Mouse (Mus musculus): Measurements from ENCODE around the gene Fsip1. TPM values are rescaled to one million over a fixed set of nuclear protein-coding genes. Genes with fewer than 3 reads are reported as not detected.

The Fsip1 gene
- polyA plus RNA-seq, 1 experiment from 2014 or later: 2.0 TPM

GRCm38 (mm10) chr2:118127516-118128288 is 129.1 kb downstream of the Fsip1 start:
- peaks cover 7% of the 10 kb centered on the region; the same call in 1 of the 2 replicates for H3K4me1 ChIP-seq (replicated peaks; ENCODE audit: control insufficient read depth, insufficient read depth, low read length)
- peak; percentile 50 for ATAC-seq (ENCODE audit: low read depth)
- no peak overlapping the region for H3K4me3 ChIP-seq (ENCODE audit: low read length)
- H3K36me3 ChIP-seq (ENCODE audit: control insufficient read depth, insufficient read depth, low read length): peaks cover 23% of the 10 kb centered on the region
- H3K9ac ChIP-seq (ENCODE audit: low read length): no peak overlapping the region
- no peaks in the 10 kb centered on the region for H3K27me3 ChIP-seq (ENCODE audit: control insufficient read depth, insufficient read depth, low read depth, low read length)
- WGBS: 53% methylated on average over 5 of the region's 5 CpGs
- no peak overlapping the region for H3K4me2 ChIP-seq (ENCODE audit: low read depth, low read length)
- 0 out of 2 replicates have a peak overlapping the region, but pooled peaks have one; percentile 20 for H3K27ac ChIP-seq (ENCODE audit: low read length)
- no peaks in the 10 kb centered on the region for H3K9me3 ChIP-seq (ENCODE audit: control insufficient read depth, low read length)

- Histone ChIP-seq H3K4me1 (replicated peaks; ENCODE audit: control insufficient read depth, insufficient read depth, low read length) (peaks cover 7% of the 10 kb centered on the region; the same call in 1 of the 2 replicates), H3K27me3 (ENCODE audit: control insufficient read depth, insufficient read depth, low read depth, low read length) (no peaks in the 10 kb centered on the region), H3K36me3 (ENCODE audit: control insufficient read depth, insufficient read depth, low read length) (peaks cover 37% of the 10 kb centered on the region), H3K9me3 (ENCODE audit: control insufficient read depth, low read length) (no peaks in the 10 kb centered on the region), H3K9ac (ENCODE audit: low read length) (no peak overlapping the region), H3K4me2 (ENCODE audit: low read depth, low read length) (no peak overlapping the region), H3K27ac (ENCODE audit: low read length) (no peak overlapping the region), H3K4me3 (ENCODE audit: low read length) (no peak overlapping the region)
- ATAC-seq (ENCODE audit: low read depth): no peak
- 49% methylated on average over 7 of the region's 7 CpGs for WGBS
Observed at GRCm38 (mm10) chr2:118125943-118126470, 130.8 kb downstream of the Fsip1 start.

GRCm38 (mm10) chr2:118125211-118125939 is 131.4 kb downstream of the Fsip1 start:
- no peak overlapping the region for H3K4me3 ChIP-seq (ENCODE audit: low read length)
- peaks cover 43% of the 10 kb centered on the region for H3K36me3 ChIP-seq (ENCODE audit: control insufficient read depth, insufficient read depth, low read length)
- peak overlapping the region; percentile 15; the same call in 1 of the 2 replicates for H3K27ac ChIP-seq (ENCODE audit: low read length)
- no peak overlapping the region for H3K9ac ChIP-seq (ENCODE audit: low read length)
- H3K27me3 ChIP-seq (ENCODE audit: control insufficient read depth, insufficient read depth, low read depth, low read length): no peaks in the 10 kb centered on the region
- H3K4me2 ChIP-seq (ENCODE audit: low read depth, low read length): no peak overlapping the region
- WGBS: 65% methylated on average over 11 of the region's 11 CpGs
- peaks cover 7% of the 10 kb centered on the region; the same call in 1 of the 2 replicates for H3K4me1 ChIP-seq (replicated peaks; ENCODE audit: control insufficient read depth, insufficient read depth, low read length)
- H3K9me3 ChIP-seq (ENCODE audit: control insufficient read depth, low read length): no peaks in the 10 kb centered on the region
- no peak for ATAC-seq (ENCODE audit: low read depth)

GRCm38 (mm10) chr2:118124437-118124836 is 132.3 kb downstream of the Fsip1 start:
- ATAC-seq (ENCODE audit: low read depth): no peak
- no peak overlapping the region for H3K4me3 ChIP-seq (ENCODE audit: low read length)
- H3K4me2 ChIP-seq (ENCODE audit: low read depth, low read length): no peak overlapping the region
- H3K27me3 ChIP-seq (ENCODE audit: control insufficient read depth, insufficient read depth, low read depth, low read length): no peaks in the 10 kb centered on the region
- no peaks in the 10 kb centered on the region for H3K9me3 ChIP-seq (ENCODE audit: control insufficient read depth, low read length)
- H3K27ac ChIP-seq (ENCODE audit: low read length): no peak overlapping the region
- peaks cover 7% of the 10 kb centered on the region; the same call in 1 of the 2 replicates for H3K4me1 ChIP-seq (replicated peaks; ENCODE audit: control insufficient read depth, insufficient read depth, low read length)
- 67% methylated on average over 7 of the region's 7 CpGs for WGBS
- H3K36me3 ChIP-seq (ENCODE audit: control insufficient read depth, insufficient read depth, low read length): peaks cover 52% of the 10 kb centered on the region
- no peak overlapping the region for H3K9ac ChIP-seq (ENCODE audit: low read length)

- H3K4me1 ChIP-seq (replicated peaks; ENCODE audit: control insufficient read depth, insufficient read depth, low read length): peaks cover 7% of the 10 kb centered on the region; the same call in 1 of the 2 replicates
- no peak overlapping the region for H3K4me3 ChIP-seq (ENCODE audit: low read length)
- ATAC-seq (ENCODE audit: low read depth): no peak
- peak overlapping the region; percentile 20; the same call in 1 of the 2 replicates for H3K27ac ChIP-seq (ENCODE audit: low read length)
- peaks cover 59% of the 10 kb centered on the region for H3K36me3 ChIP-seq (ENCODE audit: control insufficient read depth, insufficient read depth, low read length)
- no peak overlapping the region for H3K9ac ChIP-seq (ENCODE audit: low read length)
- no peaks in the 10 kb centered on the region for H3K9me3 ChIP-seq (ENCODE audit: control insufficient read depth, low read length)
- no peak overlapping the region for H3K4me2 ChIP-seq (ENCODE audit: low read depth, low read length)
- no peaks in the 10 kb centered on the region for H3K27me3 ChIP-seq (ENCODE audit: control insufficient read depth, insufficient read depth, low read depth, low read length)
- WGBS: 77% methylated on average over 9 of the region's 9 CpGs
Observed at GRCm38 (mm10) chr2:118123743-118124142, 133.0 kb downstream of the Fsip1 start.

- Histone ChIP-seq H3K4me1 (replicated peaks; ENCODE audit: control insufficient read depth, insufficient read depth, low read length) (peaks cover 7% of the 10 kb centered on the region; the same call in 1 of the 2 replicates), H3K27me3 (ENCODE audit: control insufficient read depth, insufficient read depth, low read depth, low read length) (no peaks in the 10 kb centered on the region), H3K9me3 (ENCODE audit: control insufficient read depth, low read length) (no peaks in the 10 kb centered on the region), H3K9ac (ENCODE audit: low read length) (no peak overlapping the region), H3K36me3 (ENCODE audit: control insufficient read depth, insufficient read depth, low read length) (peaks cover 72% of the 10 kb centered on the region), H3K4me3 (ENCODE audit: low read length) (no peak overlapping the region), H3K4me2 (ENCODE audit: low read depth, low read length) (no peak overlapping the region), H3K27ac (ENCODE audit: low read length) (no peak overlapping the region)
- no peak for ATAC-seq (ENCODE audit: low read depth)
- WGBS: 80% methylated on average over 6 of the region's 6 CpGs
Observed at GRCm38 (mm10) chr2:118122291-118122690, 134.5 kb downstream of the Fsip1 start.

- Histone ChIP-seq H3K27ac (ENCODE audit: low read length) (no peak overlapping the region), H3K36me3 (ENCODE audit: control insufficient read depth, insufficient read depth, low read length) (peaks cover 81% of the 10 kb centered on the region), H3K27me3 (ENCODE audit: control insufficient read depth, insufficient read depth, low read depth, low read length) (no peaks in the 10 kb centered on the region), H3K4me1 (replicated peaks; ENCODE audit: control insufficient read depth, insufficient read depth, low read length) (peaks cover 19% of the 10 kb centered on the region; the same call in 1 of the 2 replicates), H3K4me2 (ENCODE audit: low read depth, low read length) (no peak overlapping the region), H3K9me3 (ENCODE audit: control insufficient read depth, low read length) (no peaks in the 10 kb centered on the region), H3K4me3 (ENCODE audit: low read length) (no peak overlapping the region), H3K9ac (ENCODE audit: low read length) (no peak overlapping the region)
- no peak for ATAC-seq (ENCODE audit: low read depth)
- WGBS: 80% methylated on average over 7 of the region's 7 CpGs
Observed at GRCm38 (mm10) chr2:118120751-118121150, 136.0 kb downstream of the Fsip1 start.

- no peak for ATAC-seq (ENCODE audit: low read depth)
- H3K4me2 ChIP-seq (ENCODE audit: low read depth, low read length): no peak overlapping the region
- peaks cover 80% of the 10 kb centered on the region for H3K36me3 ChIP-seq (ENCODE audit: control insufficient read depth, insufficient read depth, low read length)
- H3K9ac ChIP-seq (ENCODE audit: low read length): no peak overlapping the region
- peaks cover 21% of the 10 kb centered on the region; the same call in 1 of the 2 replicates for H3K4me1 ChIP-seq (replicated peaks; ENCODE audit: control insufficient read depth, insufficient read depth, low read length)
- WGBS: 87% methylated on average over 11 of the region's 11 CpGs
- no peak overlapping the region for H3K27ac ChIP-seq (ENCODE audit: low read length)
- no peak overlapping the region for H3K4me3 ChIP-seq (ENCODE audit: low read length)
- no peaks in the 10 kb centered on the region for H3K9me3 ChIP-seq (ENCODE audit: control insufficient read depth, low read length)
- H3K27me3 ChIP-seq (ENCODE audit: control insufficient read depth, insufficient read depth, low read depth, low read length): no peaks in the 10 kb centered on the region
Observed at GRCm38 (mm10) chr2:118120095-118120494, 136.7 kb downstream of the Fsip1 start.

- no peak overlapping the region for H3K4me3 ChIP-seq (ENCODE audit: low read length)
- no peak for ATAC-seq (ENCODE audit: low read depth)
- no peaks in the 10 kb centered on the region for H3K27me3 ChIP-seq (ENCODE audit: control insufficient read depth, insufficient read depth, low read depth, low read length)
- H3K4me2 ChIP-seq (ENCODE audit: low read depth, low read length): no peak overlapping the region
- H3K27ac ChIP-seq (ENCODE audit: low read length): no peak overlapping the region
- no peaks in the 10 kb centered on the region for H3K9me3 ChIP-seq (ENCODE audit: control insufficient read depth, low read length)
- H3K36me3 ChIP-seq (ENCODE audit: control insufficient read depth, insufficient read depth, low read length): peaks cover 80% of the 10 kb centered on the region
- H3K9ac ChIP-seq (ENCODE audit: low read length): no peak overlapping the region
- 93% methylated on average over 12 of the region's 12 CpGs for WGBS
- peaks cover 23% of the 10 kb centered on the region; the same call in 1 of the 2 replicates for H3K4me1 ChIP-seq (replicated peaks; ENCODE audit: control insufficient read depth, insufficient read depth, low read length)
Observed at GRCm38 (mm10) chr2:118119684-118120083, 137.1 kb downstream of the Fsip1 start.
